Mouse (Mus musculus) kidney, adult 2 months (tissue): ENCODE measurements at regions not wholly inside any gene's neighbourhood (a gene's known extent, or its start where the extent isn't known, plus 50 kb on each side); places are given as distances from the start of the nearest gene placed in this dataset.

Experiments
- CTCF ChIP-seq: fragments of 200-500 bp; conservative IDR thresholded peaks from 2 replicates; pipeline ENCODE4 v1.5.1; 2011; ENCODE audit warnings: low read depth, mild to moderate bottlenecking, control low read depth, low read length, moderate library complexity, mixed read lengths; ENCODE audit not compliant: insufficient read depth, insufficient read length
- POLR2A ChIP-seq: fragments of 200-500 bp; IDR thresholded peaks from one replicate; pipeline ENCODE4 v1.6.1; 2011; ENCODE audit warnings: low read depth, low read length, control low read depth

- TF ChIP-seq POLR2A (no peak), CTCF (no peak)
Observed at GRCm38 (mm10) chr4:52726203-52726602, 88.2 kb upstream of the Olfr275 start.
